Mouse (Mus musculus) liver, postnatal 0 days (tissue): ENCODE measurements at regions not wholly inside any gene's neighbourhood (a gene's known extent, or its start where the extent isn't known, plus 50 kb on each side); places are given as distances from the start of the nearest gene placed in this dataset.
A peak's percentile ranks its signal among the peaks of the same experiment; 100 is the strongest.

Experiments used
- ATAC-seq: fragments of 200-750 bp; cut with Nextera tagmentation; 2 replicates; pipeline ENCODE4 v1.8.0; 2017; ENCODE audit warnings: mild to moderate bottlenecking, moderate library complexity
- DNase-seq: peaks from one replicate; pipeline ENCODE4 v3.0.0-alpha.2; 2016
- H3K27ac ChIP-seq: fragments of 300-500 bp; sonication (generic); 2 replicates; pipeline ENCODE4 v1.5.1; 2014; ENCODE audit warnings: antibody characterized with exemption, moderate library complexity, mild to moderate bottlenecking, low read depth
- H3K27me3 ChIP-seq: fragments of 300-500 bp; sonication (generic); 2 replicates; pipeline ENCODE4 v1.6.1; 2014; ENCODE audit warnings: low read length, control low read depth, mixed read lengths; ENCODE audit not compliant: insufficient read depth
- H3K36me3 ChIP-seq: fragments of 300-500 bp; sonication (generic); replicated peaks from 2 replicates; pipeline ENCODE4 v1.6.1; 2014; ENCODE audit warnings: mild to moderate bottlenecking, control low read depth, low read length, moderate library complexity, mixed read lengths; ENCODE audit not compliant: insufficient read depth
- H3K4me1 ChIP-seq: fragments of 300-500 bp; sonication (generic); 2 replicates; pipeline ENCODE4 v1.6.1; 2014; ENCODE audit warnings: antibody characterized with exemption, mild to moderate bottlenecking, control low read depth; ENCODE audit not compliant: insufficient read depth
- H3K4me2 ChIP-seq: fragments of 300-500 bp; sonication (generic); 2 replicates; pipeline ENCODE4 v1.6.1; 2014; ENCODE audit warnings: low read depth, mild to moderate bottlenecking, low read length, moderate library complexity, mixed read lengths
- H3K4me3 ChIP-seq: fragments of 300-500 bp; sonication (generic); 2 replicates; pipeline ENCODE4 v1.5.1; 2014; ENCODE audit warnings: low read depth, low read length
- H3K9ac ChIP-seq: fragments of 300-500 bp; sonication (generic); replicated peaks from 2 replicates; pipeline ENCODE4 v1.6.1; 2014; ENCODE audit warnings: mild to moderate bottlenecking, moderate library complexity
- H3K9me3 ChIP-seq: fragments of 300-500 bp; sonication (generic); 2 replicates; pipeline ENCODE4 v1.6.1; 2016; ENCODE audit warnings: mild to moderate bottlenecking, control low read depth, low read length, mixed read lengths
- CTCF ChIP-seq: sonication (generic); IDR thresholded peaks from 2 replicates; pipeline ENCODE4 v1.5.1; 2016; ENCODE audit warnings: antibody characterized with exemption, low read depth
- EP300 ChIP-seq: IDR thresholded peaks from 2 replicates; pipeline ENCODE4 v1.6.1; 2016; ENCODE audit warnings: antibody characterized with exemption, low read depth, mild to moderate bottlenecking
- WGBS: fragments of 180-500 bp; shearing (Covaris S2); extraction: QIAGEN DNeasy Blood & Tissue Kit; methylation state at CpG from one replicate; pipeline ENCODE4 v1.1.7; 2014; ENCODE audit not compliant: insufficient replicate concordance; 5-methylcytosine and 5-hydroxymethylcytosine counted together

DNA sequence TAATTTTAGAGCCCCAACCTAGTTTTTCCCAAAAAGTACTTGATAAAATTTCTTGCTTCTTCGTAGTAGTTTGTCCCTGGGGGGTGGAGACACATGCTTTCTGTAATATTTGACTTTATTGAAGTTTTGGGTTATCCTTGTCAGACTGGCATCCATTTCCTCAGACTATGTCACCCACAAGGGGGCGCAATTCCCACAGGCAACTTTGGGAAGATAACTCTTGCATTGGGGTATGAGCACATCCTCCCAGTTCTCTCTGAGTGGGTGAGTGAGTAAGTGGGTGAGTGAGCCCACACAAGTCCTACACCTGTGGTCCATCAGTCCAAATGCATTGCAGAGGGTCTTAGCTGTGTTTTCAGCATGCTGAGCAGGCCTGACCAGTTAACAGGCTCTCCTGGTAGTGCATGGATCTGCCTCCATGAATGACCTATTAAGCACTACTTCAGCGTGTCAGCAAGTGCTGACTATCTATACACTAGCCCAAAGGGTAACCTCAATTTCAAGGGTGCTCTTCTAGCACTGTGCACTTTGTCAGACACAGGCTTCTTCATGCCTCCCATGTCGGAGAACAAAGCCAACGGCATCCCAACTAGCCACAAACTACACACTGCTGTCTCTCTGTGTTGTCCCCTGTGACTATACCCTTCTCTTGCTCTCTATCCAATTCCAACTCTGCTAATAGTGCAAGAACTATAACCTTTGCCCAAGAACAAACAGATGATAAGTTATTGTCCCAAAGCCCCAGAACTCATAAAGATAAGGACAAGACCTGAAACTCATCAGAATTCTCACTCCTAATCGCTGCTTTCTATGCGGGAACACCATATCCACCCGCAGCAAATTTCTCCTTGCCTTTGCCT, 275.6 kb upstream of the Tsc22d2 start:
- DNase-seq = peak; percentile 66
- Histone ChIP-seq H3K27me3 (no peaks in the 10 kb centered on the region), H3K4me1 (no peaks in the 10 kb centered on the region), H3K9me3 (no peaks in the 10 kb centered on the region), H3K27ac (no peak overlapping the region), H3K9ac (no peak overlapping the region), H3K36me3 (no peaks in the 10 kb centered on the region), H3K4me3 (no peak overlapping the region), H3K4me2 (no peak overlapping the region)
- WGBS = 67% methylated on average over 8 of the region's 8 CpGs
- ATAC-seq = no peak
- TF ChIP-seq EP300 (no peak), CTCF (peak; percentile 78)

- no peaks in the 10 kb centered on the region for H3K36me3 ChIP-seq
- no peak overlapping the region for H3K9ac ChIP-seq
- peak overlapping the region; percentile 23; the same call in 1 of the 2 replicates for H3K4me2 ChIP-seq
- 0 out of 2 replicates have a peak overlapping the region, but pooled peaks have one; percentile 4 for H3K27ac ChIP-seq
- no peak for ATAC-seq
- H3K27me3 ChIP-seq = no peaks in the 10 kb centered on the region
- WGBS = 34% methylated on average over 3 of the region's 3 CpGs
- no peak overlapping the region for H3K4me3 ChIP-seq
- TF ChIP-seq CTCF = no peak
- TF ChIP-seq EP300 = no peak
- no peaks in the 10 kb centered on the region for H3K9me3 ChIP-seq
- no peaks in the 10 kb centered on the region for H3K4me1 ChIP-seq
- DNase-seq = no peak
These were observed 268.4 kb upstream of the Tsc22d2 start for GRCm38 (mm10) chr3:58146108-58146507.

DNA sequence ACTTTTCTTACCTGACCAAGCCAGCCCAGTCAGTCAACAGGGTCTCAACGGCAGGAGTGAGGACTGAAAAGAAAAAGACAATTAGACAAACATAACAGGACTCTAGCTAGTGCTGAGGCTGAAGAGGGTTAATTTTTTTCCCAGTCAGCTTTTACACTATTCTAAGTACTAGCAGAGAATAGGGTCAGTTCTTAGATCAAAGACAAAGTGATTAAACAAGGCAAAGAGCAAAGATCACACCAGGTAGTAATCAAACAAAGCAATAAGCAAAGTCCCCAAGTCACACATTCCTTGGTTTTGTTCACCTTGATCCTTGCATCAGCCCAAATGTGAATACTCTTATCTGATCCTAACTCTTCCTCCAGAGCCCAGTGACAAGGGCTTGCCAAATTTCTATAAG, 267.8 kb upstream of the Tsc22d2 start:
- 38% methylated on average over 1 of the region's 1 CpGs for WGBS
- Histone ChIP-seq H3K27me3 (no peaks in the 10 kb centered on the region), H3K4me1 (no peaks in the 10 kb centered on the region), H3K9me3 (no peaks in the 10 kb centered on the region), H3K36me3 (no peaks in the 10 kb centered on the region), H3K4me2 (0 out of 2 replicates have a peak overlapping the region, but pooled peaks have one; percentile 1), H3K4me3 (no peak overlapping the region), H3K9ac (no peak overlapping the region), H3K27ac (no peak overlapping the region)
- DNase-seq (no peak), ATAC-seq (no peak)
- no peak for TF ChIP-seq CTCF
- no peak for TF ChIP-seq EP300

DNA sequence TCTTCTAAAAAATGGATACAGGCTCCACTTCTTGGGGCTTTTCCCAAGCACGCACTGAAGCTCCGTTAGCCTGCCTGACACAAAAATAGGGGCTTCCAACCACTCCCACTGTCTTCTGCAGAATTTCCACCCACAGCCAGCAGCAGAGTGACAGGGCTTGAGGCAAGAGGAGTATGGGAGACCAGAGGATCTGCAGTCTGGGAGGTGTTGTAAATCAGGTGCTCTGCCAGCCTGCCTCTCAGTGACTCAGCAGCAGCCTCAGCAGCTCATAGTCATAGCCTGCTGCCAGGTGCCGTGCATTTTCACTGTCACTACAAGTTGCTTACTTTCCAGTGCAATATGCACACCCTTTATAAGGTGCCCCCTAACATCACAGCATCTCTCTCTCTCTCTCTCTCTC, 261.4 kb upstream of the Tsc22d2 start:
- Histone ChIP-seq H3K9ac (no peak overlapping the region), H3K27me3 (no peaks in the 10 kb centered on the region), H3K4me2 (no peak overlapping the region), H3K9me3 (no peaks in the 10 kb centered on the region), H3K27ac (no peak overlapping the region), H3K4me3 (no peak overlapping the region), H3K36me3 (no peaks in the 10 kb centered on the region), H3K4me1 (no peaks in the 10 kb centered on the region)
- ATAC-seq (no peak), DNase-seq (no peak)
- TF ChIP-seq EP300 (no peak), CTCF (no peak)
- 63% methylated on average over 3 of the region's 3 CpGs for WGBS

DNA sequence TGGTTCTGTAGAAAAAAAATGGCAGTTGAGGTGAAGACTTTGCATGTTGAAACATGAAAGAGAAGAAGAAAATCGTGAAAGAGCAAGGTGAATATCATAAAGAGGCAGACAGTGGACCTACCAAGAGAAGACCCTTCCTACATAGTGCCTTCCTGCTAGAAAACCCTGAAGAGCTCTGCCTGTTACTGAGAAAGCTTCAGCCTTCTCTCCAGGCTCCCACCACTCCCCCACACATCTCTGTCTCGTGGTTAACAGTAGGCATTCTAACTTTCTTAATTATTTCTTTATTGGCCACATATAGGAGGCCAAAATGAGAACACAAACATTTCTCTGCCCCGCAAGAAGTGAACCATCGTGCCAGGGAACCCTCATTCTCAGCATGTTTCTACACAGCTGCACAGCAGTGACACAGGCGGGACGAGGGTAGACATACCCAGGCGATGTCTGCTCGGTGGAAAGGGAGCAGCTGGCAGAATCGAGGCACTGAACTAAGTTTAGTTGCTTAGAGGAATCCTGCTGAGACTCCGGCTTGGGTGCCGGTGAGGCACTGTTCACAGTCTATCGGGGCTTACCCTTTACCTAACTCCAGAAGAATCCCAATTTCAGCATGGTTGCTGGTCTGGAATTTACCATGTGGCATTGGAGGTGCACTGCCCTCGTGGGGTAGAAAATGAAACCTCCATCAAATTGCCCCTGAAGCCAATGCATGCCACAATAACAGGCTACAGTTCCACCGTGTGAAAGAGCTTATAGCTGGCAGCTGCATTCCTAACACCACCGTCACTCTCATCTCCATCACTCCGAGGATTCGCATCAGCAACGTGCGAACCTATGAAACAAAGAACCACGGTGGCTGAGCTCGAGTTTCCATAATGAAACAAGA, 260.4 kb upstream of the Tsc22d2 start:
- 77% methylated on average over 21 of the region's 21 CpGs for WGBS
- Histone ChIP-seq H3K4me3 (no peak overlapping the region), H3K9me3 (no peaks in the 10 kb centered on the region), H3K9ac (no peak overlapping the region), H3K4me1 (no peaks in the 10 kb centered on the region), H3K27ac (no peak overlapping the region), H3K36me3 (no peaks in the 10 kb centered on the region), H3K4me2 (no peak overlapping the region), H3K27me3 (no peaks in the 10 kb centered on the region)
- TF ChIP-seq CTCF = no peak
- TF ChIP-seq EP300 = no peak
- ATAC-seq (no peak), DNase-seq (no peak)

DNA sequence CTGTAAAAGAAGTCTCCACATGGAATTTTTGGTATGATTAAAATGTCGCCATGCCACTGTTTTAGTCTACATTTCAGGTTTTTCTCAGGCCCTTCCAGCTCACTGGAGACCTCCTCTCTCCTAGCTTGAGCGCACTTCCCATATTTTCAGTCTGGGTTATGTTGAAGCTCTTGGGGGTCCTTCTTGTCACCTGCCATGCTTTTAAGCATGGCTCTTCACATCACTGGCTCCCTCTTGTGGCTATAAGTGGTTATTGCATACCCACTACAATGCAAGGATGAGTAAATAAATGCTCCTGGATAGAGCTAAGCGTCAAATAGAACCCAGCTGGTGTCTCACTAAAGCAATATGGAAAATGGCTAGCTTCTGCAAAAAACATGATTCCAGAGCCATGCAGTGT, 255.1 kb upstream of the Tsc22d2 start:
- no peaks in the 10 kb centered on the region for H3K27me3 ChIP-seq
- H3K4me1 ChIP-seq = no peaks in the 10 kb centered on the region
- DNase-seq = no peak

More for the DNA sequence above, 255.1 kb upstream of the Tsc22d2 start:
- Histone ChIP-seq H3K27ac (no peak overlapping the region), H3K4me2 (no peak overlapping the region), H3K9ac (no peak overlapping the region), H3K4me3 (no peak overlapping the region), H3K36me3 (no peaks in the 10 kb centered on the region), H3K9me3 (no peaks in the 10 kb centered on the region)
- ATAC-seq = no peak
- WGBS = 54% methylated on average over 3 of the region's 3 CpGs
- TF ChIP-seq CTCF (peak; percentile 84), EP300 (no peak)
